Mouse (Mus musculus): ENCODE results near the gene Sapcd1. TPM values are rescaled to one million over a fixed set of nuclear protein-coding genes. Genes with fewer than 3 reads are reported as not detected.

The Sapcd1 gene
- polyA plus RNA-seq, 1 experiment from 2014 or later, result 3.0 TPM

DNA sequence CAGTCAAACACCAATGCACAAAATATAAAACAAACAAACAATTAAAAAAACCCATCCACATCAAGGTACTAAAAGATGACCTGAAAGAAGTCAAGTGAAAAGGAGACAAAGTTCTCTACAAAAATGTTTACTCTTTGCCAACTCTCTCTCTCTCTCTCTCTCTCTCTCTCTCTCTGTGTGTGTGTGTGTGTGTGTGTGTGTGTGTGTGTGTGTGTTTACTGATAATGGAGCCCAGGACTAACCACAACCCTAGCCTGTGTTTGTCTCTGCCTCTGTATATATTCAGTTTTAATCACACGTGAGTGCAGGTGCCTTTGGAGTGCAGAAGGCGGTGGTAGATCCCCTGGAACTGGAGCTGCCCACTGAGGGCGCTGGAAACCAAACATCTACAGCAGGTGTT, 29.3 kb upstream of the Sapcd1 start:
- ATAC-seq (replicated peaks; ENCODE audit: extremely low read depth, insufficient read depth, low FRiP score), result no peak
- Histone ChIP-seq H3K27me3 (ENCODE audit: control insufficient read depth, insufficient read depth, low read length) (no peaks in the 10 kb centered on the region), H3K27ac (ENCODE audit: low read length) (no peak overlapping the region), H3K9ac (ENCODE audit: low read length) (no peak overlapping the region), H3K4me2 (ENCODE audit: low read depth, low read length) (no peak overlapping the region), H3K4me3 (ENCODE audit: low read length) (no peak overlapping the region), H3K36me3 (ENCODE audit: control insufficient read depth, insufficient read depth) (peaks cover 67% of the 10 kb centered on the region), H3K4me1 (ENCODE audit: control insufficient read depth, insufficient read depth, low read length) (peaks cover 27% of the 10 kb centered on the region), H3K9me3 (replicated peaks; ENCODE audit: control insufficient read depth, low read length) (no peaks in the 10 kb centered on the region)
- WGBS, result 75% methylated on average over 3 of the region's 3 CpGs

- Histone ChIP-seq H3K27me3 (ENCODE audit: control insufficient read depth, insufficient read depth, low read length) (no peaks in the 10 kb centered on the region), H3K9ac (ENCODE audit: low read length) (no peak overlapping the region), H3K4me3 (ENCODE audit: low read length) (no peak overlapping the region), H3K4me2 (ENCODE audit: low read depth, low read length) (no peak overlapping the region), H3K36me3 (ENCODE audit: control insufficient read depth, insufficient read depth) (peaks cover 61% of the 10 kb centered on the region), H3K9me3 (replicated peaks; ENCODE audit: control insufficient read depth, low read length) (no peaks in the 10 kb centered on the region), H3K27ac (ENCODE audit: low read length) (peak overlapping the region; percentile 46; the same call in 1 of the 2 replicates), H3K4me1 (ENCODE audit: control insufficient read depth, insufficient read depth, low read length) (peaks cover 28% of the 10 kb centered on the region)
- WGBS, result 86% methylated on average over 7 of the region's 7 CpGs
- no peak for ATAC-seq (replicated peaks; ENCODE audit: extremely low read depth, insufficient read depth, low FRiP score)
Observed at GRCm38 (mm10) chr17:35055691-35056495, 28.1 kb upstream of the Sapcd1 start.

GRCm38 (mm10) chr17:35052271-35052798, 24.5 kb upstream of the Sapcd1 start:
- 57% methylated on average over 12 of the region's 12 CpGs for WGBS
- H3K36me3 ChIP-seq (ENCODE audit: control insufficient read depth, insufficient read depth), result peaks cover 43% of the 10 kb centered on the region
- H3K4me1 ChIP-seq (ENCODE audit: control insufficient read depth, insufficient read depth, low read length), result peaks cover 33% of the 10 kb centered on the region

GRCm38 (mm10) chr17:35051156-35052086, 23.6 kb upstream of the Sapcd1 start:
- peak overlapping the region; percentile 88 for H3K4me3 ChIP-seq (ENCODE audit: low read length)
- no peaks in the 10 kb centered on the region for H3K27me3 ChIP-seq (ENCODE audit: control insufficient read depth, insufficient read depth, low read length)
- peak overlapping the region; percentile 85 for H3K4me2 ChIP-seq (ENCODE audit: low read depth, low read length)
- peaks cover 37% of the 10 kb centered on the region for H3K36me3 ChIP-seq (ENCODE audit: control insufficient read depth, insufficient read depth)
- peak overlapping the region; percentile 89 for H3K9ac ChIP-seq (ENCODE audit: low read length)
- H3K4me1 ChIP-seq (ENCODE audit: control insufficient read depth, insufficient read depth, low read length), result peaks cover 38% of the 10 kb centered on the region
- peak overlapping the region; percentile 98 for H3K27ac ChIP-seq (ENCODE audit: low read length)
- peak; percentile 71 for ATAC-seq (replicated peaks; ENCODE audit: extremely low read depth, insufficient read depth, low FRiP score)
- 2% methylated on average over 21 of the region's 21 CpGs for WGBS
- H3K9me3 ChIP-seq (replicated peaks; ENCODE audit: control insufficient read depth, low read length), result no peaks in the 10 kb centered on the region

More at GRCm38 (mm10) chr17:35052271-35052798, 24.5 kb upstream of the Sapcd1 start:
- no peaks in the 10 kb centered on the region for H3K9me3 ChIP-seq (replicated peaks; ENCODE audit: control insufficient read depth, low read length)
- no peaks in the 10 kb centered on the region for H3K27me3 ChIP-seq (ENCODE audit: control insufficient read depth, insufficient read depth, low read length)
- ATAC-seq (replicated peaks; ENCODE audit: extremely low read depth, insufficient read depth, low FRiP score), result no peak
- H3K9ac ChIP-seq (ENCODE audit: low read length), result peak overlapping the region; percentile 89
- H3K4me2 ChIP-seq (ENCODE audit: low read depth, low read length), result peak overlapping the region; percentile 85
- H3K4me3 ChIP-seq (ENCODE audit: low read length), result peak overlapping the region; percentile 88
- peak overlapping the region; percentile 98 for H3K27ac ChIP-seq (ENCODE audit: low read length)

GRCm38 (mm10) chr17:35050126-35050750, 22.4 kb upstream of the Sapcd1 start:
- Histone ChIP-seq H3K4me1 (ENCODE audit: control insufficient read depth, insufficient read depth, low read length) (peaks cover 40% of the 10 kb centered on the region), H3K4me3 (ENCODE audit: low read length) (peak overlapping the region; percentile 88), H3K9me3 (replicated peaks; ENCODE audit: control insufficient read depth, low read length) (no peaks in the 10 kb centered on the region), H3K9ac (ENCODE audit: low read length) (peak overlapping the region; percentile 89), H3K36me3 (ENCODE audit: control insufficient read depth, insufficient read depth) (peaks cover 25% of the 10 kb centered on the region), H3K4me2 (ENCODE audit: low read depth, low read length) (peak overlapping the region; percentile 85), H3K27ac (ENCODE audit: low read length) (peak overlapping the region; percentile 98), H3K27me3 (ENCODE audit: control insufficient read depth, insufficient read depth, low read length) (no peaks in the 10 kb centered on the region)
- WGBS, result under 1% methylated on average over 27 of the region's 27 CpGs
- peak; percentile 8 for ATAC-seq (replicated peaks; ENCODE audit: extremely low read depth, insufficient read depth, low FRiP score)

GRCm38 (mm10) chr17:35049561-35050016, 21.8 kb upstream of the Sapcd1 start, which contains the start of gene Clic1:
Clic1 (plus strand) TSS chr17:35049966.
- H3K27ac ChIP-seq (ENCODE audit: low read length), result peak within 1 kb of the TSS; percentile 98
- under 1% methylated on average over 11 of the region's 11 CpGs for WGBS
- H3K27me3 ChIP-seq (ENCODE audit: control insufficient read depth, insufficient read depth, low read length), result no peaks in the 10 kb centered on the region
- H3K4me2 ChIP-seq (ENCODE audit: low read depth, low read length), result peak within 1 kb of the TSS; percentile 85
- H3K9me3 ChIP-seq (replicated peaks; ENCODE audit: control insufficient read depth, low read length), result no peaks in the 10 kb centered on the region
- H3K36me3 ChIP-seq (ENCODE audit: control insufficient read depth, insufficient read depth), result peaks cover 20% of the 10 kb centered on the region
- peak; percentile 25 for ATAC-seq (replicated peaks; ENCODE audit: extremely low read depth, insufficient read depth, low FRiP score)
- peak within 1 kb of the TSS; percentile 88 for H3K4me3 ChIP-seq (ENCODE audit: low read length)
- peak within 1 kb of the TSS; percentile 89 for H3K9ac ChIP-seq (ENCODE audit: low read length)
- peaks cover 47% of the 10 kb centered on the region for H3K4me1 ChIP-seq (ENCODE audit: control insufficient read depth, insufficient read depth, low read length)

GRCm38 (mm10) chr17:35048932-35049440, 21.2 kb upstream of the Sapcd1 start:
- ATAC-seq (replicated peaks; ENCODE audit: extremely low read depth, insufficient read depth, low FRiP score), result no peak
- H3K9ac ChIP-seq (ENCODE audit: low read length), result peak overlapping the region; percentile 89

More at GRCm38 (mm10) chr17:35048932-35049440, 21.2 kb upstream of the Sapcd1 start:
- H3K36me3 ChIP-seq (ENCODE audit: control insufficient read depth, insufficient read depth), result peaks cover 14% of the 10 kb centered on the region
- H3K27ac ChIP-seq (ENCODE audit: low read length), result peak overlapping the region; percentile 98
- H3K4me1 ChIP-seq (ENCODE audit: control insufficient read depth, insufficient read depth, low read length), result peaks cover 48% of the 10 kb centered on the region
- peak overlapping the region; percentile 88 for H3K4me3 ChIP-seq (ENCODE audit: low read length)
- H3K9me3 ChIP-seq (replicated peaks; ENCODE audit: control insufficient read depth, low read length), result no peaks in the 10 kb centered on the region
- no peaks in the 10 kb centered on the region for H3K27me3 ChIP-seq (ENCODE audit: control insufficient read depth, insufficient read depth, low read length)
- H3K4me2 ChIP-seq (ENCODE audit: low read depth, low read length), result peak overlapping the region; percentile 85
- WGBS, result 53% methylated on average over 5 of the region's 5 CpGs

All from heart, embryonic 16.5 days (tissue).